Mouse (Mus musculus) cerebellum, adult 11-12 months (tissue): ENCODE data around the gene Bach1.

ENCODE experiments used
- DNase-seq: peaks from one replicate; pipeline ENCODE4 v3.0.0; 2022

The Bach1 gene

DNA sequence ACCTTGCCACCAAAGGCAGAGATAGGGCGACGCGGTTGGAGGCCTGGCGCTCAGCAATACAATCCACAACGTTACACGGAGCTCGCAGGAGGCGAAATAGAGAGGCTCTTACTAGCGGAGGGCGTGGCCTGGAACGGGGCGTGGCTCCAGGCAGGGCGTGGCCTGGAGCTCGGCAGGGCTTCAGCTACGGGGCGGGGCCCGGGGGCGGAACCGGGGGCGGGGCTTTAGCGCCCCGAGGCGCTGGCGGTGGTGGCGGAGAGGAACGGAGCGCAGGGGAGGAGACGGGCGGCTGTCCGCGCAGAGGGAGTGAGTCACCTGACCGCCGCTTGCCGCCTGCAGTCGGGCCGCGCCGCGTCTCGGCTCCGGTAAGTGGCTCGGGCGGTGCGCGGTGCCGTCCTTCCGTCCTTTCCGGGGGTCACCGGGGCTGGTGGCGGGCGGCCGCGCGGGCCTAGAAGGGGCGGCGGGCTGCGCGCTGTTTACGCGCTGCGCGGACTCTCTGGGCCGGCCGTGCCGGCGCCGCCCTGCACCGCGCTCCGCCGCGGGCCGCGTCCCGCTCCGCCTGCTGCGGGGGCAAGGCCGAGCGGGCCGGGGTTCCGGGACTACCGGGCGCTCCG, at the start of gene Bach1:
TSS of gene Bach1 (plus strand) at position 254 of the 614 bp plus-strand sequence.
- DNase-seq = peak; percentile 87

DNA sequence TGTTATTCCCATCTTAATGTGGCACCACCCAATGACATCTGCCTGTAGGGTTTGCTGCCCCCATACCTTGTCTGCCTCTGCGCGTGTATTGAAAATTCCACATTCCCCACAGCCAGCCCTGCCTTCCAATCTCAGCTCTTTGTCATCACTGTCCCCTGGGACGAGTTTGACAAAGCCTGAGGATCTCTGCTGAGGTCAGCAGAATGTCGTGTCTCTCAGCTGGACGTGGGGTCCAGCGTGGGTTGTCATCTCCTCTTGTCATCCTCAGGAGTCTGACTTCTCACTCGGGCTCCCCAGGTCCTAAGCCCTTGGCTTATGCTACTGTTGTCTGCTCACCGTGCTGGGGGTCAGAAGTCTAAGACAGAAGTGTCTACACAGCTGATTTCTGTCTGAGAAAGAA, 46.4 kb upstream of the Bach1 start:
- DNase-seq = no peak

DNA sequence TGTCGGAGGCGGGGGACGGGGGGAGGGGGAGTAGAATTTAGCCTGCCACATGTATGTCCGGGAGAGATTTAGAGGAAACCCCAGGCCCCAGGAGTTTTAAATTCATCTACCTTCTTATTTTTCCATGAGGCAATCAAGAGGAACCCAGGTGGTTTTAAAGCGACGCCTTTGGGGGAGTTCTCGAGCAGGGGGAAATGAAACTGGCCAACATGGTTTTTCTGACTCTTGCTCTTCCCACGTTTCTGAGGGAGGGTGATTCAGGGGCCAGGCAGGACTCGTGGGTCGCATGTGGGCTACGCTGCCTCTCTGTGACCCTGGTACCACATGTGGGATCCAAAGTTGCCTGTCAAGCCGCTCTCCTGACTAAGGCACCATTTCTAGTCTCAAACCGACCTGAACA, 45.8 kb upstream of the Bach1 start:
- no peak for DNase-seq

DNA sequence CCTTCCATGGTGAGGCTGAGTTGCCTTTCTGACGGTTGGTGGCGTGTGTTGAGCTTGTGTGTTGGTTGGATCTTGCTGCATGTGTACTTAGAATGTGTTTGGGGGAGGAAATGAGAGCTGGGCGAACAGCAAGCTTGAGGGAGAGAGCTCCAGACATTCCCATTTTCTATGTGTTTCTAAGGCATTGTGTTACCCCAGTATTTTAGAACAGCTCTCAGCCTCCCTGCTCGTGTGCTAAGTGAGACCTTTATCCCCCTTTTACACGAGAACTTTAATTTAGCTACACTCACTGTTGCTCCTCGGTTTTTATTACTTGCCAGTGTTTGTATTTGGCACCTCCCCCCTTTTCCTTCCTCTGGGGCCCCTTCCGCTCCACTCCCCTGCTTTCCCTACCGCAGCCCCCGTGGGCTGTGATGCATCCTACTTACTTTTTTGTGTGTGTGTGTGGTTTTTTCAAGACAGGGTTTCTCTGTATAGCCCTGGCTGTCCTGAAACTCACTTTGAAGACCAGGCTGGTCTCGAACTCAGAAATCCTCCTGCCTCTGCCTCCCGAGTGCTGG, 44.6 kb upstream of the Bach1 start:
- DNase-seq = no peak

DNA sequence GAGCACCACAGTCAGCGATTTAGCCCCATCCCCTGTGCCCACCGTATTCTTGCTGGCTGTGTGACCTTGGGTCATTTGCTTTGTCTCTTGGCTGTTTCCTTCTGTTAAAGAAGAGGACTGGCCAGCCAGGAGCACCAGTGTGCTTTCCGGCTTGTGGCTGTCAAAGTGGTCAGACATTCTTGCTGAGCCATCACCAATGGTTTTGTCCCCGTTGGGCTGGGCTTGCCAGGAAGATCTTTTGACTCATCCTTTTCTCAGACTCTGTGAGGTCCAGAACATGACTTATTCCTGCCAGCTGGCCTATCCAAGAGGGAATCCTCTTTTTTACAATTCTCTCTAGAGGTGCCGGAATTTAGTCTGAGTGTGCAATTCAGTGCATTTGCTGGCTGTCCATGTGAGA, 43.7 kb upstream of the Bach1 start:
- DNase-seq = no peak

DNA sequence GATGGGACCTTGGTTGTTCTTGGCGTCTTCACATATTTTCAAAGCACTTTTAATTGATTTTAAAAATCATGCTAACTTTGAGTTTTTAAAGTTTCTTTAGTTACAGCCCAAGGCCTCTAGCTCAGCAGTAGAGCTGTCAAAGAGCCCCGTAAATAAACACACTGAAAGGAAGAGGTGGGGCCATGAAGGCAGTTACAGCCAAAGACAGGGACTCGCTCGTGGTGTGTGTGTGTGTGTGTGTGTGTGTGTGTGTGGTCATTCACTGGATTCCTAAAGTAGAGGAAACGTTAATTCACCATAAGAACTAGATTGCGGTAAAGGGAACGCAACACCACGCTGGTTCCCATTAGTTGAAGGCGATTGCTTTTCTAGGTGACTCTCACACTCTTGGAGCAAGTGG, 43.2 kb upstream of the Bach1 start:
- DNase-seq = no peak

DNA sequence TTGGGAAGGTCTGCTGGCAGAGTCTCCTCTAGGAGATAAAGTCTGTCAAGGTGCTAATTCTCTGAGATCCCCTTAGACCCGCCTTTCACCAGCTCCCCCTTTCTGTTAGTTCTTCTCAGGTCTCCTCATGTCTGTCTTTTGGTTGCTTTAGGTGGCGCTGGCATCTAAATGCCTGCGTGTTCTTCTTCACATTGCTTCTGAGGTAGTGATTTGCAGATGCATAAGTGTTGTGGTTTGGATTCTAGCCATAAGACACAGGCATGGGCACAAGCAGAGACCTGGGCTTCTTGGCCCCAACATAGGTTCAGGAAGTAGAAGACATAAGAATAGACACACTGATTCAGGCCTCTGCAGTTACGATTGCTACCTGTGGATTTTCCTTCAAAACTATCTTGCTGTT, 42.0 kb upstream of the Bach1 start:
- DNase-seq = no peak

DNA sequence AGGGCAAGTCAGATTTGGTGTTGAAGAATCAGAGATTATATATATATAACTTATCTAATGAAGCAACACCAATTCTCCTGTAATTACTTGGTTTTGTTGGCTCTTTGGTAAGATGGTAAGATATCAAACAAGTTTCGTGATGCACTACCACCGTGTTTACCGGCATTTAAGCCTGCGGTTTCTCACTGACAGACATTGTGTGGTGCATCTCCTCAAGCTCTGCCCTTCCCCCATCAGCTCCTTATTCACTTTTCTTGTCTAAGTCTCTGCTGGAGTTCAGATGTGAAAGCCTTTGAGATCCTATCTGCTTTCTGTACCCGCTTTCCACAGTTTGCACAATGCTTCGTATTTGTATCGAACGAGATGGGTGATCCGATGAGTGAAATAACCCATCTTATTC, 41.5 kb upstream of the Bach1 start:
- no peak for DNase-seq

DNA sequence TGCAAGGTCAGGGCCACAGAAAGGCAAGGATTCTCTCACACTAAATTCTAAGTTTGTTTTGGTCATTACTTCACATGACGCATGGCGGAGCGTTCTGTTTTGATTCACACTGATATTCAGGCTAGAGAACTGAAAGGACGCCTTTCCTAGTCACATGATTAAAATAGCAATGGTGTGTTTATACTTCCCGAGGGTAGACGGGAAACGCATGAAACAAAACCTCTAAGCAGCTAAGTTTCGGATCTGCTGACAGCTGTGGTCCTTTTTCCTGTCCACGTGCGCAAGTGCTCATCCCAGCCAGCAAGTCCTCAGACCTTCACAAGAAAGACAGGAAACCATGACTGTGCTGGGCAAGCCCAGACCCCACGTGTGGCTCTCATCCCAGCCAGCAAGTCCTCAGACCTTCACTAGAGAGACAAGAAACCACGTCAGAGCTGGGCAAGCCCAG, 37.7 kb upstream of the Bach1 start:
- no peak for DNase-seq

DNA sequence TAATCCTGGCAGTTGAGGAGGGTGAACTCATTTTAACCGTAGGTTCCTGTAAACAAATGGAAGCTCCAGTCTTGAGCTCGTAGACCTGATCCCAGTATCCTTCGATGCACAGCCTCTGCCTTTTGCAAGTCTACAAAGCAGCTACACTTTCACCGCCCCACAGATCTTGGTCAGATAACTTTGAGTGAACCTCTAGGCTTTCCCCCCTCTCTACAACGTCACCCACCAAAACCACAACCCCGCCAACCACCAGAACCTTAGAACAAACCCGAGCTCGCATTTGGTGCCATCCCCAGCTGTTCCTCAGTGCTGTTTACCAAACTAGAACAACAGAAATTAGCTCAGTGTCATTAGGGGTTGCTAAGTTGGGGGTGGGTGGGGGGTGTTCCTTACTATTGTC, 37.1 kb upstream of the Bach1 start:
- DNase-seq = no peak

DNA sequence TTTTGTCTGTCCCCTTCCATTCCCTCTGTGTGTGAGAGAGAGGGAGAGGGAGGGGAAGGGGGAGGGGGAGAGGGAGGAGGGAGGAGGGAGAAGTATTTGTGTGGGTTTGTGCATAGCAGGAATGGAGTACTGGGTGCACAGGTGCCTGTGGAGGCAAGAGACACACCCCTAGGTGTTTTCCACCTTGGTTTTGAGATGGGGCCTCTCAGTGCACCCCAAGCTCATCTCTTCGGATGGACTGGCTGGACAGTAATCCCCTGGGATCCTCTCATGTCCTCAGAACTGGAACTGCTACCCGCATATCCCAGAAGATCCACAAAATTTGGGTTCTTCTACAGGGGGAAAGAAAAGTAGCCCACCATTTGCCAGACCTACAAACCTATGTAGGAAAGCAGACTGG, 36.2 kb upstream of the Bach1 start:
- DNase-seq = no peak

DNA sequence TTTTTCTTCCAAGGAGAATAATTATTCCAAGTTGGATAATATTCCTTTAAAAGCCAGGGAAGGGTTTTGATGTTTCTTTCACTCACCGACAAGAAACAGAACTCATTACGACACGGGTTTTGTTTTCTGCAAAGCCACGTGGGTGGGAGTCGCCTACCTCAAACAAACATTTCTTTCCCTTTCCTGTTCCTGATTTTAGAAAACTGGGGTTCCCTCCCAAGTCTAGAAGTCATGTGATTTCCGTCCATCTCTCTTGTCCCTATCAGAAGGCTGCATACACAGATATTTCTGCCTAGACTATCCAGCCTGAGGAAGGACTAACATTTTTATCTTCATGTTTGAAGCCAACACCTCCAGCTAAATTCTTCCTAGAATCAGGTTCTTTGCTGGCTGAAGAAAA, 34.9 kb upstream of the Bach1 start:
- DNase-seq = no peak

DNA sequence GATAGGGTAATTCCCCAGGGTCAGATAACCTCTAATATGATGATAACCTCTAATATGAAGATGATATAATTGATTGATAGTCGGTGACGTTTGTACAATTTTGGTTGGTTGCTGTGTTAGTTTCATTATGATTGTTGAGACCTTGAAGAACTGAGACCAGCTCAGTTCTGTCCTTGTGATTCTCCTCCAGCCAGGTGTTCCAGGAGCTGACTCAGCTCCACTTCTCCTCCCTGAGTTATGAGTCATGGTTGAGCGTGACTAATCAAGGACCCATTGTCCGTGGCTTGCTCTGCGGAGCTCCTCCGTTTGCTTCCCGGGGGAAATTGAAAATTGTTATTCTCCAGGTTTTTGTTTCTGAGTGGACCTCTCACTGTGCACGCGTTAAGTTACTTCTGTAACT, 33.5 kb upstream of the Bach1 start:
- no peak for DNase-seq

DNA sequence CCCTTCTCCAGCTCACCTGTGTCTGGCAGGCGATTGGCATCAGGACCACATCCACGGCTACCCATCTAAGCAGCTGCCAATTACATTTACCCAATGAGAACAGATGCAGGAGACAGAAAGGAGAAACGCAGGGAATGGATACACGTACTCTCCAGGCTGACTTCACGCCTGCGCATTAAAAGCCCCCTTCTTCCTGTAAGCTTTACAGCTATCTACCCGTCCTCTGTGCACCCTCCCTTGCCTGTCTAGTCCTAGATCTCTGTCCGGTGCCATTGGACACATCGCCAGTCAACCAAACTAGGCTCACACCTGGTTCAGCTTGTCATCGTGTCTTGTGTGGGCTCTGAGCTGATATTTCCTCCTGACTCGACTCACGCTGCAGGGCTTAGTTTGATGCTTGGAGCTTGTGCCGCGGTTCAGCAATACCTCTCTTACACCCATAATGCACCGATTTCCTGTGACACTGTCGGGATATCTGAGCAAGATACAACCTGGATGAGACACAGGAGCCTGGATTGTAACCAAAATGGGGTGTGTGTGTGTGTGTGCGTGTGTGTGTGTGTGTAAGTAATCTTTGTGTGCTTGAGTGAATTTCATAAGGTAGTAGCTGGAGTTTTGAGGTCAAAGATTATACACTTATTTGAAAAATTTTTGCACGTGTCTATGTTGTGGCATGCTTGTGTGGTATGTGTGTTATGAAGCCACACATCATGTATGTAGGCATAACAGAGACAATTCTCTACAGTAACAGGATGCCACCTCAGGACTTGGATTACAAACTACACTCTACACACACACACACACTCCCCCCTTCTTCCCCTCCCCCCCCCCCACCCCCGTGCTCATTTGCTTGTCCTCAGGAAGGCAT, 32.8 kb upstream of the Bach1 start:
- no peak for DNase-seq

DNA sequence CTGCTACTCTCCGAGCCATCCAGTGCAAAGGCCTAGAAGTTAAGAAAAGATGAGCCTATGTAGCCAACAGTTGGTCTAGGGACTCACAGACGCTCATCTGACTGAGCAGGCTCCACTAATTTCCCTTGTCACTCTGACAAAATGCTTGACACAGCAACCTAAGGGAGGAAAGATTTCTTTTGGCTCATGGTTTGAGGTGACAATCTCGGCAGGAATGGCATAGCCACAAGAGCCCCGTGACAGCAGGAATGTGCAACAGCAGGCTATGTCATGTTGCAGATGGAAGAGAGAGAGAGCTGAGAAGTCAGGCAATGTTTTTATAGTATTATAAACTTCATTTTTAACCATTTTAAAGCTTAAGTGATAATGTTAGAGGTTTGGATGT, 32.1 kb upstream of the Bach1 start:
- no peak for DNase-seq

DNA sequence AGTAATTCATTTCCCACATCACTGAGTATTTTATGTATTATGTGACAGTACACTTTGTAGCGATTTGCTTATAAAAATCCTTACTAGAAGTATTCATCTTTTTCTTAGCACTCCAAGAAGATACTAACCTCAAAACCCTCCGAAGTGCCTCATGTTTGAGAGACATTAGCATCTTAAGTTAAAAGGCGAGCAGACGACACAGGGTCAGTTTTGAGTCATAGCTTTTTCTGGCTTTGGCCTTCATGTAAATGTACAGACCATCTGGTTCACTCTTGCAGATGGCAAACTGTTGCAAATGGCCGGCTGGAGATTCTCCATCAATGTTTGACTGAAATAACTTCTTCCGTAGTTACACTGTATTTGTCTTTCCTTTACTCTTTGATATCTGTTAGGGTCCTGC, 30.7 kb upstream of the Bach1 start:
- DNase-seq = no peak

DNA sequence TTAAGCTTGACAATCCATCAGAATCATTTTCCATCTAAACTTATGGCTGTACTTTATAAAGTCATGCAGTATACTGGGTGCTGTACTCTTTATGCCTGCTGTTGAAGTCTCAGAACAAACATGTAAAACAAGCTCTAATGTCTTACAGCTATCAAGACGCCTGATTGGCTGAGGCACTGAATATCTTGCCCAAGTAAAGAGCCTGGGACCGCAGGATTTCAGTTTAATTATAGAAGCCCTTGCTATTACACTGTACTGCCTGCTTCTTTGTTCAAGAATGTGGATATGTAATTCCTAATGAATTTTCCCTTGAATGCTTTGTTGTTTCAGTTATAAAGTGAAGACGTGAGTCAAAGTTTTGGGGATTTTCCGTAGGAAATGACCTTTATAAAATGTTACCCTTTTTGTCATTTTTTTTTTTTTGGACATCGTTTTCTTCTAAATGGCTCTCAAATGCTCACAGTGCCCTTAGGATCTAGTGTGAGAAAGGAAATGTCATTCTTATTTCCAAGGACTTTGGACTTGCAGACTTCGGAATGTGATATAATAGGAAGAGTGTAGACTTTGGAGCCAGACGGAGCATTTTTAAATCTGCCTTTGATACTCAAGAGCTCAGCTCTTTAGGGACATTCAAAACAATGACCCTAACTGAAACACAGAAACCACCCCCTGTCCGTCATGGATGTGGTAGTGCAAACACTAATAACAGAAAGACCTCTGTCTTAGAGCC, 28.5 kb upstream of the Bach1 start:
- DNase-seq = no peak

DNA sequence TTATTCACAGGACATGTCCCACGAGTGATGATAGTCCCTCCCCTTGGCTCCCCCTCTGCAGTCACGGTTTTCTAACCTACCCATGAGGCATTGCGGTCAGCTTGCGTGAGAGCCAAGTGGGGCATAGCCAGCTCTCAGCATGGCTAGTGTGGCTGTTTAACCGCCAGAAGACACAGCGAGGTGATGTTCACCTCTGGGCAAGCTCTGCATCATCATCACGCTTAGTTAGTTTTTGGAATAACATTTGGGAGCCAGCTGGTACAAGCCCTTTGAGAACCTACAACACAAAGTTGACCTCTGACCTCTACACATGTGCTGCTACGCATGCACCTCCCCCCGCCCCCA, 28.0 kb upstream of the Bach1 start:
- DNase-seq = no peak

DNA sequence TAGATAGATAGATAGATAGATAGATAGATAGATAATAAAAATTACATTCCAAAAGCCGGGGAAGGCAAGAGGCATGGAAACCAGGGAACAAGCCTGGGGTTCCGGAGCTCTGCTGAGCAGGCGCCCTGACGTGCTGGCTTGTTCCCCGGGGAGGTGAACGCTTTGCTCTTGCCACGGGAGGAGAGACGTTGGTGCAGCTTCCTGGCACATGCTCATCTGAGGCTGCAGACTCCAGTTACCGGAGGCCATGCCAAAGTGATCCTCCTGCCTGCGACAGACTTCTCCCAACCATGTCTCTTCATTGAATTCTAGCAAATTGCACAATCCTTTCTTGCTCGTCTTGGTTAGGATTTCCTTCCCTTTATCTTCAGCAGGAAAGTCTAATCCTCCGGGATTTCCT, 27.4 kb upstream of the Bach1 start:
- no peak for DNase-seq

DNA sequence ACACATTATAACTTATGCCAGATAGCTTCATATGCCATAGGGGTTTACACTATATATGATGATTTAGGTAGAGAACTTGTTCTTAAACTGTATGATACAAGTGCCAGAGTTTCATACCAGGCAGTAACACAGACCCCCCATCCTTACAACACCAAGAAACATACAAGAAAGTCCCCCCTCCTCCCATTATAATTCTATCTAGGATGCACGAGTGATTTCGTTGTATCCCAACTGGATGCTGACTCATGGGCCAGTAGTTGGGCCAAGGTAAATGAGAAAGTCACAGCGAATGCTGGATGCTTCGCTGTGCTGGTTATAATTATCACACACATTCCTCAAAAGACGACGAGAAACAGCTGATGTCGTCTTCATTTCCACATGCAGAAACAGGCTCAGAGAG, 25.6 kb upstream of the Bach1 start:
- no peak for DNase-seq

DNA sequence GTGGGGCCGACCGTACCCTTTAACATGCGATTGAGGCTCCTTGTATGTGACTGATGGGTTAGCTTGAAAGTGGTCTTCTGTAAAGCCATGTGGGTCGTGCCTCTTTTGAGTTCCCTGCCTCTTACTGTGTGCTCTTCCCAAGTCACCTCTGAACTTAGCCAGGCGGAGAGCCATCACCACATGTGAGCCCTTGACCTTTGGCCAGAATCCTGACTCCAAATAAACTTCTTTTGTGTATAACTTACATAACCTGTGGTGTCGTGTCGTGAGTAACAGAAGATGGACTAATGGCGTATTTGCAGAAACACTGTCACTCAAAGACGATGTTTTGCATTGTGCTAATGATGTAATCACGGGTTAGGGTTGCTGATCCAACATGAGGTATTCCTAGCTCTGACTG, 22.6 kb upstream of the Bach1 start:
- no peak for DNase-seq

DNA sequence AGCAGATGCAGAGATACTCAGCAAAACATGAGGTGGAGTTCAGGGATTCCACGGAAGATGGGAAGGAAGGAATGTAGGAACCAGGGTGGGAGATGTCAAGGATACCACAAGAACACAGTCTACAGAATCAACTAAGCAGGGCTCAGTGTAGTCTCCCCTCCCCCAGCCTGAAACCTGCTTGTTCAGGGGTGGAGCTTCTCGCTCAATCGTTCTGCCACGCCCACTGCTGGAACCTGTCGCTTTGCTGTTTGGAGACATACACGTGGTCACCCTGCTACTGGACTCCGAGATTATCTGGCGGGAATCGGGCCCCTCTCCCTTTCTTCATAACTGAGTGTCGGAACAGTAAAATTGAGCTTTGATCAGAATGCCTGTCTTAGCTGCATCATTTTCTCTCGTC, 20.1 kb upstream of the Bach1 start:
- no peak for DNase-seq

DNA sequence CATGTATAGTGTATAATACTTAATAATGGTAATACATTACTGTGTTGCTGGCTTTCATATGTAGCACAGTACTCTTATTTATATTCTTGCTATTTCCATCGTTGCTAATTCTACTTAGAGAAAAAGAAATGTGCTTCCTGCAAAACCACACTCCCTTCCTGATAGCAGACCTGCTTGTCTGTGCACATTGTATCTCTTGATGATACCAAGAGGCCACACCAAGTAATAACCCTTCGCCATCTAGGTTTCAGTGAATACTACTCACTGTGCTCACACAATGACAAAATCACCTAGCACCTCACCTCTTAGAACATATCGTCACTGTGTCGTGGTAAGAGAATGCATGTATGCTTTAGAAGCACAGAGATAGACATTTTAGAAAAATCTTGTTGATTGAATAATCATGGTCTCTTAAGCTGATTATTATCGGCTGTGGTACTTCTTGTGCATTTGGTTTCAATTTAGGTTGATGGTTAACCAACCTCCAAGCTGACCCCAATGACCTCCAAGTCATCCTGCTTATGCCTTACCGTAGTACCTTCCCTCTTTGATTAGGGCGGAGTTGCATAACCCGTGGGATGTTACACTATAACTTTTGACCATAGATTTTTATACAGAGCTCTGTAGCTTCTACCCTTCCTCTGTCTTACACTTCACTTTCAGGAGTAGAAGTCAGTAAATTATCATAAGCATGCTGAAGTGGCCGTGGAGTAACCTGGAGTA, 17.7 kb upstream of the Bach1 start:
- no peak for DNase-seq
